Mouse (Mus musculus): Measurements from ENCODE around the gene Trim62. TPM values are rescaled to one million over a fixed set of nuclear protein-coding genes. Genes with fewer than 3 reads are reported as not detected.
A peak's percentile ranks its signal among the peaks of the same experiment; 100 is the strongest.

Gene Trim62
- polyA plus RNA-seq (2015; fragmentation: Nextera tagmentation; extraction: Ambion mirVana), result 21.4 and 23.4 TPM in 2 replicates

DNA sequence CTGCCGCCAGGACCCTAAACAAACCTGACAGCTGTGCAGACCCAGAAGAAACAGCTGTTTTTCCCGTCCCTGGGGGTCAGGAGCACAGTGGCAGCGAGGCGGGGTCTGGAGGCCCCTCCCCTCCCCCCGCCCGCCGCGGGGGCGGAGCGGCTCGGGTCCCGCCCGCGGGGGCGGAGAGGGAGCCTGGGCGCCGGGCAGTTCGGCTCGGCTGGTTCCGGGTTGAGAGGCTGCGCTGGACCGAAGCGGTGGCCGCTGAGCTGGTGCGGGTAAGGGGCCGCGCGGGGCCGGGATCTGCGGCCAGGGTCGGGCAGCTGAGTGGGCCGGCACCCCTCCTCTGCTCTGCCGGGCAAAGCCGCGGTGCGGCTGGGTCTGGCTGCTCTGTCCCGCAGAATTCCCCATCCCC lies at the start of gene Trim62:
Trim62 (plus strand) TSS at position 202 of the 403 bp plus-strand sequence.
- H3K9me3 ChIP-seq, result 0 out of 2 replicates have a peak, but pooled peaks cover 5% of the 10 kb centered on the region
- H3K4me2 ChIP-seq, result peak within 1 kb of the TSS; percentile 73
- 3% methylated on average over 29 of the region's 37 CpGs for WGBS
- peak within 1 kb of the TSS; percentile 95 for H3K9ac ChIP-seq
- H3K27me3 ChIP-seq, result no peaks in the 10 kb centered on the region
- peak; percentile 70 for ATAC-seq (ENCODE audit: low read depth)
- peak within 1 kb of the TSS; percentile 89 for H3K27ac ChIP-seq (replicated peaks)
- peaks cover 64% of the 10 kb centered on the region for H3K4me1 ChIP-seq (replicated peaks)
- peak within 1 kb of the TSS; percentile 83 for H3K4me3 ChIP-seq
- no peaks in the 10 kb centered on the region for H3K36me3 ChIP-seq

DNA sequence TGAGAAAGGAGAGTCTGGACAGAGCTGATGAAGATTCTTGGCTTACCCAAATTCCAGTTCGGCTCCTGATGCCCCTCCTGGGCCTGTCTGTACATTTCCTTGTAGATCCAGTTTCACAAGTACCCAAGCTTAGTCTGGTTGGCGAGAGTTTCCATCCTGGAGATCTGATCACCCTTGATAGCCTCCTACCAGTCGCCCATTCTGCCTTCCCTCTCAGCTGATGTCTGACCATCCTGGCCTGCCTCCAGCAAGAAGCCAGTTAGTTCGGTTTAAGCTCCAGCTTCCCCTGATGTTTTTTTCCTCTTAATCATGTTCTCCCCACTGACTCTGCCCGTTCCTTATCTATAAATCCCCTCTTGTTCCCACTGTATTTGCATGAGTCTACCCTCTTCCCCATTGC lies 45.2 kb upstream of the Trim62 start:
- Histone ChIP-seq H3K36me3 (no peaks in the 10 kb centered on the region), H3K9ac (no peak overlapping the region), H3K27ac (replicated peaks) (peak overlapping the region; percentile 52), H3K27me3 (no peaks in the 10 kb centered on the region), H3K4me2 (no peak overlapping the region), H3K4me3 (no peak overlapping the region), H3K4me1 (replicated peaks) (peaks cover 32% of the 10 kb centered on the region), H3K9me3 (no peaks in the 10 kb centered on the region)
- 68% methylated on average over 5 of the region's 5 CpGs for WGBS
- ATAC-seq (ENCODE audit: low read depth), result no peak

DNA sequence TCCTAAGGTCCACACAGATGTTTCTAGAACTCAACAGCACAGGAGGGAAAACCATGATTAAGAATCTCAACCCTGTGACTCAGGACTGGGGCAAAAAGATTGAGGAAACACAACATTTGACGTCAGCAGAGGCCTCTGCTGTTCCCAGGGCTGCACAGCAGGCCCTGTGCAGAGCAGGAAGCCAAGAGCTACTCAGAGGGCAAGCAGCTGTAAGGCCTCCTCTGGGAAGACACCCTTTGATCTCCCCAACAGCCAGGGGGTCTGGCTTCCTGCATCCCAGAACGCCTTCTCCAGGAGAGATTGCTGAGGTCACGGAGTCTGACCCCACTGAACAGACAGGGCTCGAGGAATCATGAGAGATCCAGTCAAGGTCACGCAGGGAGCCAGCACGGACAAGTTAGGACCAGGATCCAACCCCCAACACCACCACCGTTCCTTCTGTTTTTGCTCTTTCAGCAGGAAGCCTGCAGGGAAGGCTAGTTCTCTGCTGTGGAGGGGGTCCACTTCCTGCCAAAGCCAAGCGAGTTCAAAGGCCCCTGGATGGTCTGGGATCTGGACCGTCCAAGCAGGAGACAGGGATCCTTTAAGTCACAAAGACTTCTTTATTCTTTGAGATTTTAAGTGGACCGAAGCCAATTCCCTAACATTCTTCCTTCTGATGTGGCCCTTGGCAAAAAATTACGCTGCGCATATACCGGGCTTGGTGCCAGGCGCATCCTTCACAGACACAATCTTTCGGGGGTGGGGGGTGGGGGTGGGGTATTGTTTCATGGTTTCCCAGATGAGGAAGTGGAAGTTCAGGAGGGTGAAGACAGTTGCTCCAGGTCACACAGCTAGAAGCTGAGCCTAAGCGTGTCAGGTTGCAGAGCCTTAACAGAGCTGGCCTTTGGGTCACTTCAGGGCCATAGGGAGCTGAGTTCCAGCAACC lies 43.3 kb upstream of the Trim62 start:
- peak overlapping the region; percentile 53 for H3K27ac ChIP-seq (replicated peaks)
- no peak overlapping the region for H3K9ac ChIP-seq
- 53% methylated on average over 16 of the region's 16 CpGs for WGBS
- H3K9me3 ChIP-seq, result no peaks in the 10 kb centered on the region
- peak; percentile 69 for ATAC-seq (ENCODE audit: low read depth)
- H3K4me3 ChIP-seq, result no peak overlapping the region
- H3K27me3 ChIP-seq, result no peaks in the 10 kb centered on the region
- no peaks in the 10 kb centered on the region for H3K36me3 ChIP-seq
- H3K4me1 ChIP-seq (replicated peaks), result peaks cover 37% of the 10 kb centered on the region
- H3K4me2 ChIP-seq, result no peak overlapping the region

DNA sequence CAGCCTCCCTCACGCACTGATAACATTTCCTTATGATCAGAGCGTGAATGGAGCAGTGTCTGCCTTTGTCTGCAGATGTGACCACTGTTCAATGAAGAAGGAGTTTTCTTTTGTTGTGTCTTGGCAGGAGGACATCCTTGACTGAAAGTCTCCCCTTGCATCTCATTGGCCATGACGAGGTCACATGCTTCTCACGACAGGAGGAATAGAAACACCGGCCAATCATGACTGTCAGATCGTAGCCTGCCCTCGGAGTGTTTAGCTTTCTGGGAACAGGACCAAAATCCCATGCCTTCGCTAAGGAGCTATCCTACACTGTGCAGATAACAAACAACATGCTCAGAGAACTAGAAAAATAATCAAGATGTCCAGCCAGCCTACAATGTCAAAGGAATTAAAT lies 42.1 kb upstream of the Trim62 start:
- no peak overlapping the region for H3K4me2 ChIP-seq
- no peaks in the 10 kb centered on the region for H3K9me3 ChIP-seq
- WGBS, result 48% methylated on average over 8 of the region's 8 CpGs
- peaks cover 37% of the 10 kb centered on the region for H3K4me1 ChIP-seq (replicated peaks)
- no peak for ATAC-seq (ENCODE audit: low read depth)
- no peak overlapping the region for H3K4me3 ChIP-seq
- H3K9ac ChIP-seq, result no peak overlapping the region
- no peaks in the 10 kb centered on the region for H3K27me3 ChIP-seq
- peak overlapping the region; percentile 53 for H3K27ac ChIP-seq (replicated peaks)
- no peaks in the 10 kb centered on the region for H3K36me3 ChIP-seq

DNA sequence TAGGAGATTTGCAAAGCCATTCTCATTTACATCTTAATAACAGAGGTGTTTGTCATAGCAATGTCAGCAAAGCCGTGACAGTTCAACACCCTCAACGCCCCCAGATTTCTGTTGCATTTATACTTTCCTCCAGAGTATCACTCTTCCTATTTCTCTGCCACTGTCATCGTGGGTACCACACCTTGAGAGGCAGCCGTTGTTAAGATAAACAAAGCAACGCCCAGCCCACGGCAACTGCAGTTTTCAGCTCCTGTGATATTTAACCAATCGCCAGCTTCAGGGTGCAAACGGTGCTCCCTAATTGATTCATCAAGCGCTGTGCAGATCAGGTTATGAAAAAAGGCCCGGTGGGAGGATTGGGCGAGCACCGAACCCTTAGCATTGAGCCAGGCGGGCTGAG lies 38.8 kb upstream of the Trim62 start:
- WGBS, result 49% methylated on average over 13 of the region's 13 CpGs
- peaks cover 23% of the 10 kb centered on the region for H3K4me1 ChIP-seq (replicated peaks)
- no peak overlapping the region for H3K27ac ChIP-seq (replicated peaks)
- H3K4me2 ChIP-seq, result no peak overlapping the region
- H3K9ac ChIP-seq, result no peak overlapping the region
- no peak overlapping the region for H3K4me3 ChIP-seq
- no peak for ATAC-seq (ENCODE audit: low read depth)
- no peaks in the 10 kb centered on the region for H3K27me3 ChIP-seq
- H3K36me3 ChIP-seq, result no peaks in the 10 kb centered on the region
- no peaks in the 10 kb centered on the region for H3K9me3 ChIP-seq

DNA sequence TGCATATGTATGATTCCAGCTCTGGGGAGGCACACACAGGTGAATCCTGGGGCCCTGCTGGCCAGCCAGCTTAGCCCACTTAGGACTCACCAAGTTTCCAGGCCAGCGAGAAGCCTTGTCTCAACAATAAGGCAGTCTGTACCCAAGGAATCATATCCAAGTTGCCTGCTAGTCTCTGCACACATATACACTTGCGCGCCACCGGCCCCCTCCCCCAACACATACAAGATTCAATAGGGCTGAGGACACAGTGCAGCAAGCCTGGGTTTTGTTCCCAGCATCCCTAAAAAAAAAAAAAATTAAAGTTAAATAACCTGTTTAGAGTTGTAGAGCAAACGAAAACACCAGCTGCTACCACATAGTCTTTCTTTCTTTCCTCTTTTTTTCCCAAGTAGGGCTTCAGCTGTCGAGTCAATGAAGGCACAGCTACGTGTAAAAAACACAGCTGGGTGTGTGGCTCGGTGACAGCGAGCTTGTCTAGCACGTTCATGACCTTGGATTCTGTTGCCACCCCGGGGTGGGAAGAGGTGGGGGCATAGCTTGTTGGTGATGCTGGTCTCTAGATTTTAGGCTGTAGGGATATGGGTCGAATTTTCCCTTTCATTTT lies 37.9 kb upstream of the Trim62 start:
- H3K4me3 ChIP-seq, result no peak overlapping the region
- H3K27ac ChIP-seq (replicated peaks), result no peak overlapping the region
- H3K36me3 ChIP-seq, result no peaks in the 10 kb centered on the region
- H3K9ac ChIP-seq, result no peak overlapping the region
- 69% methylated on average over 12 of the region's 12 CpGs for WGBS
- no peak for ATAC-seq (ENCODE audit: low read depth)
- no peaks in the 10 kb centered on the region for H3K9me3 ChIP-seq
- H3K4me1 ChIP-seq (replicated peaks), result peaks cover 15% of the 10 kb centered on the region
- H3K27me3 ChIP-seq, result no peaks in the 10 kb centered on the region
- no peak overlapping the region for H3K4me2 ChIP-seq

DNA sequence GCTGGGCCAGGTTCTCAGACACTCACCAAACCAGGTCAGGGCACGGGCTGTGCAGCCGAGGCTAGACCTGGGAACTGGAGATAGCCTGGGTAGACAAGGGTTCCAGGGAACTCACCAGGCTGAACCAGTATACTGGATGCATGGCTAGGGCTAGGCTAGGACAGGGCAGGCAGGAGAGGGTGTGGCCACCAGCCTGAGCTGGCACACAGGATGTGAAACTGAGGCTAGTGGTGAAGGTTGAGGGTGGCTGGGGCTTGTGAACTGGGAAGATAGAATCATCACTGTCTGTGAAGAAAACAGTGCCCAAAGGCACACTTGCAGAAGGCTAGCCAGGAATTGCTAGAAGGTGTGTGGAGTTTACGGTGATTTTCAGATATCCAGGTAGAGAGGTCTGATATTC lies 34.4 kb upstream of the Trim62 start:
- no peak overlapping the region for H3K9ac ChIP-seq
- no peak overlapping the region for H3K4me2 ChIP-seq
- no peaks in the 10 kb centered on the region for H3K27me3 ChIP-seq
- 88% methylated on average over 3 of the region's 3 CpGs for WGBS
- H3K4me1 ChIP-seq (replicated peaks), result 0 out of 2 replicates have a peak, but pooled peaks cover 6% of the 10 kb centered on the region
- no peaks in the 10 kb centered on the region for H3K36me3 ChIP-seq
- H3K27ac ChIP-seq (replicated peaks), result no peak overlapping the region
- no peaks in the 10 kb centered on the region for H3K9me3 ChIP-seq
- no peak for ATAC-seq (ENCODE audit: low read depth)
- H3K4me3 ChIP-seq, result no peak overlapping the region

DNA sequence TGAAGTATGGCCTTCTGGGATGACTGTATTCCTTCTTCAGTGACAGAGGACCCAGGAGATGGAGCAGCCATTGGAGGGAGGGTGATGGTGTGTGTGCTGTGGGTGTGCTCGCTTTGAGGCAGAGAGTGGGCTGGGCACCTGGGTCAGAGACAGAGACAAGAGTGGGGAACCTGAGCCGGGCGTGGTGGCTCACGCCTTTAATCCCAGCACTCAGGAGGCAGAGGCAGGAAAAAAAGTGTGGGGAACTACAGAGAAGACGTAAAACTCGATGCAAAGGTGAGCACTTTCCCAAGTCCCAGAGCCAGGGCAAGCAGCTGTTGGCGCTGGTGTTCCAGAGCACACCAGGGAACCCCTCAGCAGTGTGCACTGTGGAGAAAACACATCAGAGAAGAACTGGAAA lies 33.7 kb upstream of the Trim62 start:
- Histone ChIP-seq H3K9ac (no peak overlapping the region), H3K9me3 (no peaks in the 10 kb centered on the region), H3K4me3 (no peak overlapping the region), H3K27ac (replicated peaks) (no peak overlapping the region), H3K4me2 (no peak overlapping the region), H3K27me3 (no peaks in the 10 kb centered on the region), H3K4me1 (replicated peaks) (0 out of 2 replicates have a peak, but pooled peaks cover 3% of the 10 kb centered on the region), H3K36me3 (no peaks in the 10 kb centered on the region)
- ATAC-seq (ENCODE audit: low read depth), result no peak
- WGBS, result 76% methylated on average over 7 of the region's 7 CpGs

DNA sequence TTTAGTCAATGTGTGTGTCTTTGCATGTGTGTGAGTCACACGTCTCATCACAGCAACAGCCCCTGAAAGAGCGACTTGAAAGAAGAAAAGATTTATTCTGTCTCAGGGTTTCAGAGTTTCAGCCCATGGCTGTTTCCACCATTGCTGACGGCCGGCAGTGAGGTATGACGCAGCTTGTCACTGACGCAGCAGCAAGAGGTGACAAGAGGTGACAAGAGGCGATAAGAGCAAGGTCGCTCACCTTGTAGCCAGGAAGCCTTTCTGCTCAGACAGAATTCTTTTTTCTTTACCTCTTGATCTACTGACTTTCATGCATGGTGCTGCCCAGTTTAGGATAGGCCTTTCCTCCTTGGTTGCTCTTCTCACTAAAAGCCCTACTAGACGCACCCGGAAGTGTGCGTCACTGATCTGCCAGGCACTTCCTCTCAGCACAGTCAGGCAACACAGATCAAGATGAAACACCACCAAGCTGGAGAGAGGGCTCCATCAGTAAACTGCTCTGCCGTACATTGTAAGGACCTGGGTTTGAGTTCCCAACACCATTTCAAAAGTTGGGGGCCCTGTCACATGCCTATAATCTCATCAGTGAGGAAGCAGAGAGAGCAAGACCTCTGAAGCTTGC lies 31.0 kb upstream of the Trim62 start:
- no peak for ATAC-seq (ENCODE audit: low read depth)
- H3K4me2 ChIP-seq, result no peak overlapping the region
- H3K4me1 ChIP-seq (replicated peaks), result 0 out of 2 replicates have a peak, but pooled peaks cover 5% of the 10 kb centered on the region
- no peaks in the 10 kb centered on the region for H3K27me3 ChIP-seq
- H3K4me3 ChIP-seq, result no peak overlapping the region
- no peak overlapping the region for H3K27ac ChIP-seq (replicated peaks)
- H3K9me3 ChIP-seq, result no peaks in the 10 kb centered on the region
- no peaks in the 10 kb centered on the region for H3K36me3 ChIP-seq
- no peak overlapping the region for H3K9ac ChIP-seq
- WGBS, result 89% methylated on average over 12 of the region's 12 CpGs

DNA sequence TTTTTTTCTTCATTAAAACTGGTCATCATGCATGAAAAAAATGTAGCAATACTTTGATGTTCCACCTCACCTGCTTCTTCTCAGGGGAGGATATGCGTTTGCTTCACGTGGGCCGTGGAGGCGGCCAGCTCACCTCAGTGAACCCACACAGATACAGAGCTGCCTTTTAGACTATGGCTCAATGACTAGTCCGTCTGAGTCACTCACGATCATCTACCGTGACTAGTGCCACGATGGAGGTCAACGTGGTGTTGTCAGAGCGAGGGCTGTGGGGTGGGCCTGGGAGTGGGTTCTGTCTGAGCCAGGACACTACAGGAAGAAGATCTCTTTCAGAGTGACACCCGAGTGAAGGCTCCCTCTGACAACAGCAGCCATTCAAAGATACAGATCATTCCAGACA lies 30.3 kb upstream of the Trim62 start:
- ATAC-seq (ENCODE audit: low read depth), result no peak
- Histone ChIP-seq H3K36me3 (no peaks in the 10 kb centered on the region), H3K4me1 (replicated peaks) (0 out of 2 replicates have a peak, but pooled peaks cover 10% of the 10 kb centered on the region), H3K9ac (no peak overlapping the region), H3K27me3 (no peaks in the 10 kb centered on the region), H3K4me2 (no peak overlapping the region), H3K9me3 (no peaks in the 10 kb centered on the region), H3K27ac (replicated peaks) (no peak overlapping the region), H3K4me3 (no peak overlapping the region)
- WGBS, result 85% methylated on average over 11 of the region's 11 CpGs

DNA sequence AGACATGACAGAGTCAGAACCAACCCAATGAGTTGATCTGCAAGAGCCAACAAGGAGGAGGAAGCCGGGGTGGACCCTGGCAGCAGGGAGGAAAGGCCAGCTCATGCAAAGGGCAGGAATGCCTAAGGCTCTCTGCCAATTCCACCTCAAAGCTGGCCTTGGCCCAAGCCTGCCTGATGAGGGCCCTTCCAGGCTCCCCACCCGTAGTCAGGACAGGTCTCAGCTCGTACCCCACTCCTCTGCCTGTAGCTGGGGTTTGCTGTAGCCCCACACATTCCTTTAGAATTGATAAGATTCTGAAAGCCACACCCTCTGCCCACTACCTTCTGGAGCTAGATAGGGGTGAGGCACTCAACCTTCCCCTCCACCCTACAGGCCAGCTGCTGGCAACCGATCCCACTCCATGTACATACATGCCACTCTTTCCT lies 27.8 kb upstream of the Trim62 start:
- H3K9ac ChIP-seq, result no peak overlapping the region
- H3K4me3 ChIP-seq, result no peak overlapping the region
- H3K4me2 ChIP-seq, result no peak overlapping the region
- H3K9me3 ChIP-seq, result no peaks in the 10 kb centered on the region
- ATAC-seq (ENCODE audit: low read depth), result no peak
- H3K27ac ChIP-seq (replicated peaks), result no peak overlapping the region
- 79% methylated on average over 4 of the region's 4 CpGs for WGBS
- H3K27me3 ChIP-seq, result no peaks in the 10 kb centered on the region
- 0 out of 2 replicates have a peak, but pooled peaks cover 10% of the 10 kb centered on the region for H3K4me1 ChIP-seq (replicated peaks)
- H3K36me3 ChIP-seq, result no peaks in the 10 kb centered on the region

DNA sequence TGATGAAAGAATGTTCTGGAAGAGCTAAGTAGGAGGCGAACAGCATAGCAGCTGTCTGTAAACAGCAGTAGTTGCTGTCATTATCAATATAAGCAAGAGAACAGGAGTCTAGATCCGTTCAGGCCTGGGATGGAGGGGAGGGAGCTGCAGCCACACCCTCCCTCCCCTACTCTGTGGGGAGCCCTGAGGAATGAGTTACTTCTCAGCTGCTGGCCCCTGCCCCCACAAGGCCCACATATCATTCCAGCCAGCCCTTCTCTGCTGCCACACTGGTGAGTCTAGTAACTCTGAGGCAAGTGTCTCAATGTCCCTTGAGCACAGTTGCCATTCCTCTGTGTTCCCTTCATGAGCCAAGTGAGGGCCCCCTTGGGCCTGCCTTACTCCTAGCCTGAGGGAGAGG lies 26.2 kb upstream of the Trim62 start:
- Histone ChIP-seq H3K27ac (replicated peaks) (no peak overlapping the region; the same call in 1 of the 2 replicates), H3K4me2 (no peak overlapping the region), H3K9me3 (no peaks in the 10 kb centered on the region), H3K4me3 (no peak overlapping the region), H3K36me3 (no peaks in the 10 kb centered on the region), H3K27me3 (no peaks in the 10 kb centered on the region), H3K4me1 (replicated peaks) (peaks cover 13% of the 10 kb centered on the region; the same call in 1 of the 2 replicates), H3K9ac (no peak overlapping the region)
- ATAC-seq (ENCODE audit: low read depth), result no peak
- WGBS, result 65% methylated on average over 2 of the region's 2 CpGs
